Mouse (Mus musculus) liver, embryonic 11.5 days (tissue): ENCODE measurements around the gene Ntn3. TPM values are rescaled to one million over a fixed set of nuclear protein-coding genes. Genes with fewer than 3 reads are reported as not detected.

Experiments used
- ATAC-seq: fragments of 200-750 bp; cut with Nextera tagmentation; replicated peaks from 2 replicates; pipeline ENCODE4 v1.8.0; 2017; ENCODE audit warnings: moderate number of reproducible peaks, mild to moderate bottlenecking, moderate TSS enrichment, moderate library complexity; ENCODE audit not compliant: low FRiP score
- DNase-seq: peaks from one replicate; pipeline ENCODE4 v3.0.0-alpha.2; 2017; ENCODE audit warnings: low spot score
- H3K27ac ChIP-seq: fragments of 300-500 bp; sonication (generic); 2 replicates; pipeline ENCODE4 v1.5.1; 2014; ENCODE audit warnings: mild to moderate bottlenecking, low read depth, low read length, control low read depth
- H3K27me3 ChIP-seq: fragments of 300-500 bp; sonication (generic); replicated peaks from 2 replicates; pipeline ENCODE4 v1.6.1; 2014; ENCODE audit warnings: low read length, mixed read lengths; ENCODE audit not compliant: control insufficient read depth, insufficient read depth
- H3K36me3 ChIP-seq: fragments of 300-500 bp; sonication (generic); 2 replicates; pipeline ENCODE4 v1.6.1; 2014; ENCODE audit warnings: mild to moderate bottlenecking, low read length, moderate library complexity, mixed read lengths; ENCODE audit not compliant: control insufficient read depth, insufficient read depth
- H3K4me1 ChIP-seq: fragments of 300-500 bp; sonication (generic); replicated peaks from 2 replicates; pipeline ENCODE4 v1.6.1; 2014; ENCODE audit warnings: low read length, mixed read lengths; ENCODE audit not compliant: control insufficient read depth, insufficient read depth
- H3K4me2 ChIP-seq: fragments of 300-500 bp; sonication (generic); 2 replicates; pipeline ENCODE4 v1.6.1; 2014; ENCODE audit warnings: mild to moderate bottlenecking, control low read depth, moderate library complexity
- H3K4me3 ChIP-seq: fragments of 300-500 bp; sonication (generic); 2 replicates; pipeline ENCODE4 v1.5.1; 2014; ENCODE audit warnings: low read depth, low read length, control low read depth
- H3K9ac ChIP-seq: fragments of 300-500 bp; sonication (generic); 2 replicates; pipeline ENCODE4 v1.6.1; 2014; ENCODE audit warnings: low read depth, low read length, control low read depth
- H3K9me3 ChIP-seq: fragments of 300-500 bp; sonication (generic); 2 replicates; pipeline ENCODE4 v1.6.1; 2016; ENCODE audit warnings: low read length, inconsistent platforms, mixed read lengths; ENCODE audit not compliant: control insufficient read depth
- WGBS: fragments of 180-500 bp; shearing (Covaris S2); extraction: QIAGEN DNeasy Blood & Tissue Kit; methylation state at CpG from one replicate; pipeline ENCODE4 v1.1.7; 2014; 5-methylcytosine and 5-hydroxymethylcytosine counted together
- polyA plus RNA-seq: library from polyadenylated mRNA; unstranded; fragments of >200 nt; fragmentation: Nextera tagmentation; extraction: Ambion mirVana; gene quantifications from 2 replicates; pipeline ENCODE4 v1.2.1, GENCODE M21; 2014

Gene Ntn3
- polyA plus RNA-seq, 1 experiment from 2014 or later = 2.7 TPM

GRCm38 (mm10) chr17:24236921-24237320 is 27.6 kb upstream of the Ntn3 start:
- H3K4me1 ChIP-seq = no peaks in the 10 kb centered on the region
- no peaks in the 10 kb centered on the region for H3K27me3 ChIP-seq
- ATAC-seq = no peak
- WGBS = 90% methylated on average over 7 of the region's 7 CpGs
- H3K9me3 ChIP-seq = no peaks in the 10 kb centered on the region
- H3K9ac ChIP-seq = no peak overlapping the region
- no peak for DNase-seq
- no peak overlapping the region for H3K4me3 ChIP-seq
- no peak overlapping the region for H3K4me2 ChIP-seq
- peaks cover 92% of the 10 kb centered on the region for H3K36me3 ChIP-seq
- no peak overlapping the region for H3K27ac ChIP-seq

- no peaks in the 10 kb centered on the region for H3K4me1 ChIP-seq
- no peak for ATAC-seq
- H3K27ac ChIP-seq = no peak overlapping the region
- DNase-seq = no peak
- no peaks in the 10 kb centered on the region for H3K9me3 ChIP-seq
- H3K4me3 ChIP-seq = no peak overlapping the region
- no peaks in the 10 kb centered on the region for H3K27me3 ChIP-seq
- H3K9ac ChIP-seq = no peak overlapping the region
- peaks cover 91% of the 10 kb centered on the region for H3K36me3 ChIP-seq
- no peak overlapping the region for H3K4me2 ChIP-seq
- 95% methylated on average over 1 of the region's 1 CpGs for WGBS
Observed at GRCm38 (mm10) chr17:24236479-24236878, 27.1 kb upstream of the Ntn3 start.

- Histone ChIP-seq H3K27ac (no peak overlapping the region), H3K4me3 (no peak overlapping the region), H3K27me3 (no peaks in the 10 kb centered on the region), H3K4me1 (peaks cover 27% of the 10 kb centered on the region), H3K36me3 (peaks cover 85% of the 10 kb centered on the region), H3K9ac (0 out of 2 replicates have a peak overlapping the region, but pooled peaks have one; percentile 9), H3K4me2 (no peak overlapping the region), H3K9me3 (no peaks in the 10 kb centered on the region)
- 86% methylated on average over 7 of the region's 7 CpGs for WGBS
- no peak for DNase-seq
- ATAC-seq = no peak
Observed at GRCm38 (mm10) chr17:24227941-24228340, 18.6 kb upstream of the Ntn3 start.

DNA sequence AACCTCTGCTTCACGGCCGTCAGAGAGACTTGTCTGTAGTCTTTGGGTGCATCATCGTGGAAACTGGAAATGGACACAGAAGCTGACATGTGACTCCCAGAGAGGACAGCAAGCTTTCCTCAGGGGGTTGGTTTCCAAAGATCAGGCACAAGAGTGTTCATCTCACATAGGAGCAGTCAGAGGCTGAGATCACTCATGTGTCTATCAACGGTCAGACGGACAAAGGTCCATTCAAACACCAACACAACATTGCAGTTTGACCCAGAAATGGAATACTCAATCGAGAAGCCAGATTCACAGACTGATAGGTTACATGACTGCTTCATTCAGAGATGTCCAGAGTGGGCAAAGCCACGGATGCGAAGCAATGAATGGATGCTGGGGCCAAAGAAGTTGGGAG is 17.4 kb upstream of the Ntn3 start:
- 92% methylated on average over 8 of the region's 8 CpGs for WGBS
- Histone ChIP-seq H3K36me3 (peaks cover 77% of the 10 kb centered on the region), H3K9ac (peak overlapping the region; percentile 28; the same call in 1 of the 2 replicates), H3K27ac (peak overlapping the region; percentile 95), H3K9me3 (no peaks in the 10 kb centered on the region), H3K4me2 (peak overlapping the region; percentile 33; the same call in 1 of the 2 replicates), H3K27me3 (no peaks in the 10 kb centered on the region), H3K4me3 (no peak overlapping the region), H3K4me1 (peaks cover 27% of the 10 kb centered on the region)
- DNase-seq = no peak
- ATAC-seq = no peak

GRCm38 (mm10) chr17:24225851-24226250 is 16.5 kb upstream of the Ntn3 start:
- Histone ChIP-seq H3K36me3 (peaks cover 73% of the 10 kb centered on the region), H3K4me3 (peak overlapping the region; percentile 8; the same call in 1 of the 2 replicates), H3K27ac (peak overlapping the region; percentile 95), H3K27me3 (no peaks in the 10 kb centered on the region), H3K4me1 (peaks cover 30% of the 10 kb centered on the region), H3K4me2 (peak overlapping the region; percentile 51), H3K9me3 (no peaks in the 10 kb centered on the region), H3K9ac (peak overlapping the region; percentile 59)
- WGBS = 59% methylated on average over 5 of the region's 5 CpGs
- no peak for DNase-seq
- peak; percentile 96 for ATAC-seq

- DNase-seq = no peak
Observed at GRCm38 (mm10) chr17:24224741-24225140, 15.4 kb upstream of the Ntn3 start.

DNA sequence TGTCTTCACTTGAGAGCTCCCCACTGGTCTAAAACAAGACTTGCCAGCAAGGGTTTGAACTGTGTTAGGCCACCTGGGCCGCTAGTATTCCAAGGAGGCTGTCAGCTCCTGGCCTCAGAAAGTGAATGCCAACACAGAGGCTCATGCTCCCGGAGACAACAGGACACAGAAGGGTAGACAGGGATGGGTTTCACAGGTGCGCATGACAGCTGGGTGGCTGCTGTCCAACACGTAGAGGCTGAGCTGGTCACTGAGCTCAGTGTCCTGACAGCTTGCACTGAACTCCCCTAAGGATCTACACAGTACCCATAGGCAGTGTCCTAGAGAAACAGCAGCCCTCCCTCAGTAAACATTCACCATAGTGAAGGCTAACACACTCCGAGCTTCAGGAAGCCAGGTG is 14.2 kb upstream of the Ntn3 start:
- Histone ChIP-seq H3K27ac (no peak overlapping the region), H3K4me3 (no peak overlapping the region), H3K36me3 (peaks cover 56% of the 10 kb centered on the region), H3K9me3 (no peaks in the 10 kb centered on the region), H3K4me2 (no peak overlapping the region), H3K9ac (no peak overlapping the region), H3K4me1 (peaks cover 35% of the 10 kb centered on the region), H3K27me3 (no peaks in the 10 kb centered on the region)
- 88% methylated on average over 5 of the region's 5 CpGs for WGBS
- DNase-seq = no peak
- no peak for ATAC-seq

More at GRCm38 (mm10) chr17:24224741-24225140, 15.4 kb upstream of the Ntn3 start:
- no peaks in the 10 kb centered on the region for H3K9me3 ChIP-seq
- H3K4me2 ChIP-seq = no peak overlapping the region
- peaks cover 63% of the 10 kb centered on the region for H3K36me3 ChIP-seq
- H3K4me3 ChIP-seq = no peak overlapping the region
- H3K27ac ChIP-seq = peak overlapping the region; percentile 95
- peaks cover 31% of the 10 kb centered on the region for H3K4me1 ChIP-seq
- 89% methylated on average over 10 of the region's 10 CpGs for WGBS
- H3K9ac ChIP-seq = peak overlapping the region; percentile 59
- ATAC-seq = no peak
- no peaks in the 10 kb centered on the region for H3K27me3 ChIP-seq

DNA sequence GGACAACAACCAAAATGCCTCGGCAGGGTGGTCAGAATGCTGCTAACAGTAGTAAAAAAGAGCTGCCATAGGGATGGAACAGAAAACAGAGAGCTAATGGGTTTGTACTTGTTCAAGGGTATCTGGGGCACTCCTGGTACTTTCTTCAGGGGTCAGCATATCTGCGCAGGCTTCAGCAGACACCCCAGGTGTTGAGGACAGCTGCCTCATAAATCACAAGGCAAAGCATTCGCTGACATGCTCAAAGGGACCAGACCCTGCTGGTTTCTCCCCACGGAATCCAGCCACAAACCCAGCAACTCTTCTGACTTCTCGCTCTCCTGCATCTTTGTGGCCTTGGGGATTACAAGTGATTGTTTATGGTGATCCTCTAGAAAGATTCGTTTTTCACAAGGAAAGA is 13.3 kb upstream of the Ntn3 start:
- Histone ChIP-seq H3K9me3 (no peaks in the 10 kb centered on the region), H3K4me1 (peaks cover 31% of the 10 kb centered on the region), H3K27me3 (no peaks in the 10 kb centered on the region), H3K4me2 (no peak overlapping the region), H3K27ac (no peak overlapping the region), H3K36me3 (peaks cover 50% of the 10 kb centered on the region), H3K9ac (no peak overlapping the region), H3K4me3 (no peak overlapping the region)
- no peak for ATAC-seq
- 76% methylated on average over 6 of the region's 6 CpGs for WGBS
- DNase-seq = no peak
